Comparison of ENCODE assay signal across 25 mouse cellular contexts in the genomic region with DNA sequence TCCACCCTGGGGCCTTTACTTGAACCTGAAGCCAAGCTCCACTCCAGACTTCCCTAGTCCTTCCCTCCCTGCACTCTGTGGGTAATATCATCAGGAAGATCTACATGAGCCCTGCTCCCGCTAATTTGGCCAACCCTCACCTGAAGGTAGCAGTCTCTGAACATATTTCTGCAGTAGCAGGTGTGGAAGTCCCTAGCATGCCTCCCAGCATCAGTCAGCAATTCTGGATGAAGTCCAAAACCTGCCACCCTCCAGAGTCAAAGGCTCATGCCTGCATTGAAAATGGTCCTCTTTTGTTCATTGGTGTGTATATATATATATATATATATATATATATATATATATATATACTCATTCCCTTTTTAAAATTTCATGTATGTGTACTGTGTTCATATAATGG.
A peak's percentile ranks its signal among the peaks of the same experiment; 100 is the strongest.
DNase-seq lines count a peak whose midpoint lies in the region; ATAC-seq lines count a peak whose summit lies in the region.
"Had no signal": no experiment of that assay in that cellular context is flagged by ENCODE, and none has a peak within 500 bp of the region (broad histone marks: within the 10 kb centered on the region; RNA-seq: fewer than 3 reads in every experiment).

No protein-coding gene starts in this region.

- 65% methylated on average over 1 of the region's 1 CpGs for WGBS in liver, embryonic 11.5 days

- no peak overlapping the region for H3K4me2 ChIP-seq in liver, embryonic 11.5 days
- H3K4me2 ChIP-seq: forebrain, embryonic 13.5 days; heart, embryonic 13.5 days; hindbrain, embryonic 14.5 days had no signal

- no peaks in the 10 kb centered on the region for H3K9me3 ChIP-seq in liver, embryonic 11.5 days (ENCODE audit: control insufficient read depth, low read length)
- H3K9me3 ChIP-seq: forebrain, embryonic 10.5 days; forebrain, embryonic 13.5 days; G1E; heart, embryonic 10.5 days; heart, embryonic 13.5 days had no signal

- no peak overlapping the region for H3K9ac ChIP-seq in liver, embryonic 11.5 days (ENCODE audit: low read depth, low read length)
- H3K9ac ChIP-seq: forebrain, embryonic 13.5 days; heart, embryonic 13.5 days; hindbrain, embryonic 14.5 days had no signal

- no peaks in the 10 kb centered on the region for H3K27me3 ChIP-seq in liver, embryonic 11.5 days (replicated peaks; ENCODE audit: control insufficient read depth, insufficient read depth, low read length)
- H3K27me3 ChIP-seq: forebrain, embryonic 13.5 days; heart, embryonic 13.5 days; Patski had no signal

- no peak overlapping the region for H3K4me3 ChIP-seq in liver, embryonic 11.5 days (ENCODE audit: low read depth, low read length)
- H3K4me3 ChIP-seq: forebrain, embryonic 10.5 days; forebrain, embryonic 13.5 days; heart, adult 2 months; heart, embryonic 10.5 days; heart, embryonic 13.5 days had no signal

- no peaks in the 10 kb centered on the region for H3K36me3 ChIP-seq in liver, embryonic 11.5 days (ENCODE audit: control insufficient read depth, insufficient read depth, low read length)
- H3K36me3 ChIP-seq: forebrain, embryonic 10.5 days; G1E; heart, embryonic 10.5 days; heart, embryonic 13.5 days had no signal

- H3K4me1 ChIP-seq in liver, embryonic 11.5 days (replicated peaks; ENCODE audit: control insufficient read depth, insufficient read depth, low read length), result no peaks in the 10 kb centered on the region
- H3K4me1 ChIP-seq: forebrain, embryonic 10.5 days; forebrain, embryonic 13.5 days; heart, embryonic 10.5 days; heart, embryonic 13.5 days had no signal

- DNase-seq in cerebellum, adult 11 months, result no peak
- DNase-seq in brain, adult 2 months (ENCODE audit: low read depth, low spot score), result peak; percentile 65
- DNase-seq in cerebellum, postnatal 10 days, result peak; percentile 17 to 27
- DNase-seq in liver, embryonic 11.5 days (ENCODE audit: low spot score), result no peak
- DNase-seq in B cell, adult 2 months, result no peak
- DNase-seq: adrenal gland, postnatal 10 days; adrenal gland, postnatal 36 days; gastrocnemius, postnatal 10 days; gastrocnemius, postnatal 36 days; heart, adult 2 months; heart, postnatal 14 days; heart, postnatal 4 days; kidney, adult 18-20 months had no signal

- H3K27ac ChIP-seq in liver, embryonic 11.5 days (ENCODE audit: low read depth, low read length), result no peak overlapping the region
- H3K27ac ChIP-seq: forebrain, embryonic 10.5 days; forebrain, embryonic 13.5 days; heart, adult 2 months; heart, embryonic 10.5 days; heart, embryonic 13.5 days; hindbrain, embryonic 14.5 days; hindbrain, postnatal 0 days had no signal

- ATAC-seq in cerebellum, adult (ENCODE audit: insufficient number of reproducible peaks, low FRiP score, low TSS enrichment), result 0 out of 2 replicates have a peak, but pooled peaks have one; percentile 45
- ATAC-seq in liver, embryonic 11.5 days (replicated peaks; ENCODE audit: low FRiP score), result no peak
- ATAC-seq: forebrain, embryonic 13.5 days; forebrain, embryonic 16.5 days; hindbrain, postnatal 0 days; inflammation-experienced regulatory T-cells, adult 6 months; intestine, embryonic 16.5 days; Patski had no signal

Comparison
In these comparisons a context has a peak if more than half of its experiments do, and no peak if none do; other contexts are left out.
1. DNase-seq: peak in brain, adult 2 months (single experiment) and cerebellum, postnatal 10 days (2 of 2); none in cerebellum, adult 11 months (single experiment), liver, embryonic 11.5 days (single experiment) and B cell, adult 2 months (0 of 2).